Mouse (Mus musculus) liver, postnatal 0 days (tissue): ENCODE measurements around the gene Mib2. TPM values are rescaled to one million over a fixed set of nuclear protein-coding genes. Genes with fewer than 3 reads are reported as not detected.

Experiments used
- ATAC-seq: fragments of 200-750 bp; cut with Nextera tagmentation; 2 replicates; pipeline ENCODE4 v1.8.0; 2017; ENCODE audit warnings: mild to moderate bottlenecking, moderate library complexity
- DNase-seq: peaks from one replicate; pipeline ENCODE4 v3.0.0-alpha.2; 2016
- H3K27ac ChIP-seq: fragments of 300-500 bp; sonication (generic); 2 replicates; pipeline ENCODE4 v1.5.1; 2014; ENCODE audit warnings: antibody characterized with exemption, moderate library complexity, mild to moderate bottlenecking, low read depth
- H3K27me3 ChIP-seq: fragments of 300-500 bp; sonication (generic); 2 replicates; pipeline ENCODE4 v1.6.1; 2014; ENCODE audit warnings: low read length, control low read depth, mixed read lengths; ENCODE audit not compliant: insufficient read depth
- H3K36me3 ChIP-seq: fragments of 300-500 bp; sonication (generic); replicated peaks from 2 replicates; pipeline ENCODE4 v1.6.1; 2014; ENCODE audit warnings: mild to moderate bottlenecking, control low read depth, low read length, moderate library complexity, mixed read lengths; ENCODE audit not compliant: insufficient read depth
- H3K4me1 ChIP-seq: fragments of 300-500 bp; sonication (generic); 2 replicates; pipeline ENCODE4 v1.6.1; 2014; ENCODE audit warnings: antibody characterized with exemption, mild to moderate bottlenecking, control low read depth; ENCODE audit not compliant: insufficient read depth
- H3K4me2 ChIP-seq: fragments of 300-500 bp; sonication (generic); 2 replicates; pipeline ENCODE4 v1.6.1; 2014; ENCODE audit warnings: low read depth, mild to moderate bottlenecking, low read length, moderate library complexity, mixed read lengths
- H3K4me3 ChIP-seq: fragments of 300-500 bp; sonication (generic); 2 replicates; pipeline ENCODE4 v1.5.1; 2014; ENCODE audit warnings: low read depth, low read length
- H3K9ac ChIP-seq: fragments of 300-500 bp; sonication (generic); replicated peaks from 2 replicates; pipeline ENCODE4 v1.6.1; 2014; ENCODE audit warnings: mild to moderate bottlenecking, moderate library complexity
- H3K9me3 ChIP-seq: fragments of 300-500 bp; sonication (generic); 2 replicates; pipeline ENCODE4 v1.6.1; 2016; ENCODE audit warnings: mild to moderate bottlenecking, control low read depth, low read length, mixed read lengths
- CTCF ChIP-seq: sonication (generic); IDR thresholded peaks from 2 replicates; pipeline ENCODE4 v1.5.1; 2016; ENCODE audit warnings: antibody characterized with exemption, low read depth
- EP300 ChIP-seq: IDR thresholded peaks from 2 replicates; pipeline ENCODE4 v1.6.1; 2016; ENCODE audit warnings: antibody characterized with exemption, low read depth, mild to moderate bottlenecking
- WGBS: fragments of 180-500 bp; shearing (Covaris S2); extraction: QIAGEN DNeasy Blood & Tissue Kit; methylation state at CpG from one replicate; pipeline ENCODE4 v1.1.7; 2014; ENCODE audit not compliant: insufficient replicate concordance; 5-methylcytosine and 5-hydroxymethylcytosine counted together
- polyA plus RNA-seq: library from polyadenylated mRNA; unstranded; fragments of >200 nt; fragmentation: Nextera tagmentation; extraction: Ambion mirVana; gene quantifications from 2 replicates; pipeline ENCODE4 v1.2.1, GENCODE M21; 2015

The Mib2 gene
- polyA plus RNA-seq, 1 experiment from 2014 or later, result 4.3 TPM

DNA sequence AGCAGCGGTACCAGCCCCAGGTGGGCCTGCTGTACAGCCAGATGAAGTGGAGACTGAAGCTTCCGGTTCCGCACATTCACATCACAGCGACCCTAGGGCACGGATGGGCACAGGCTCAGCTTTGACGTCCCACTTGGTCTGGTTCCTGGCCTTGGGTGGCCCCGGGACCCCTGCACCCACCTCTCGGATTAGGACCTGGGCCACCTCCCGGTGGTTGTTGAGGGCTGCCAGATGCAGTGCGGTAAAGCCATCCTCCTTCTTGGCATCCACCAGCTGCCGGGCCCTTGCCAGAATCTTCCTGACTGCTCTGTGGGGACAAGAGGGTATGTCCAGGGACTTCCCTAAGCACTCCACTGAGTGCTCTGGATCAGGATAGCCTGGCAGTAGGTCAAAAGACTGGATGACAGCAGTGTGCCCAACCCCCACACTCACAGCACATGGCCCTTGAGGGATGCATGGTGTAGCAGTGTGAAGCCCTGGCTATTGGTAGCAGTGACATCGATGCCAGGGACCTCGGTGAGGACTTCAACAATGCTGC, 12.7 kb downstream of the Mib2 start:
- H3K36me3 ChIP-seq, result peaks cover 2% of the 10 kb centered on the region; the same call in 1 of the 2 replicates
- no peak overlapping the region for H3K9ac ChIP-seq
- no peaks in the 10 kb centered on the region for H3K9me3 ChIP-seq
- ATAC-seq, result no peak
- no peak overlapping the region for H3K27ac ChIP-seq
- DNase-seq, result no peak
- WGBS, result 87% methylated on average over 13 of the region's 13 CpGs
- peaks cover 19% of the 10 kb centered on the region for H3K4me1 ChIP-seq
- no peak overlapping the region for H3K4me2 ChIP-seq
- TF ChIP-seq EP300 (no peak), CTCF (no peak)
- H3K4me3 ChIP-seq, result no peak overlapping the region
- H3K27me3 ChIP-seq, result peaks cover 43% of the 10 kb centered on the region

DNA sequence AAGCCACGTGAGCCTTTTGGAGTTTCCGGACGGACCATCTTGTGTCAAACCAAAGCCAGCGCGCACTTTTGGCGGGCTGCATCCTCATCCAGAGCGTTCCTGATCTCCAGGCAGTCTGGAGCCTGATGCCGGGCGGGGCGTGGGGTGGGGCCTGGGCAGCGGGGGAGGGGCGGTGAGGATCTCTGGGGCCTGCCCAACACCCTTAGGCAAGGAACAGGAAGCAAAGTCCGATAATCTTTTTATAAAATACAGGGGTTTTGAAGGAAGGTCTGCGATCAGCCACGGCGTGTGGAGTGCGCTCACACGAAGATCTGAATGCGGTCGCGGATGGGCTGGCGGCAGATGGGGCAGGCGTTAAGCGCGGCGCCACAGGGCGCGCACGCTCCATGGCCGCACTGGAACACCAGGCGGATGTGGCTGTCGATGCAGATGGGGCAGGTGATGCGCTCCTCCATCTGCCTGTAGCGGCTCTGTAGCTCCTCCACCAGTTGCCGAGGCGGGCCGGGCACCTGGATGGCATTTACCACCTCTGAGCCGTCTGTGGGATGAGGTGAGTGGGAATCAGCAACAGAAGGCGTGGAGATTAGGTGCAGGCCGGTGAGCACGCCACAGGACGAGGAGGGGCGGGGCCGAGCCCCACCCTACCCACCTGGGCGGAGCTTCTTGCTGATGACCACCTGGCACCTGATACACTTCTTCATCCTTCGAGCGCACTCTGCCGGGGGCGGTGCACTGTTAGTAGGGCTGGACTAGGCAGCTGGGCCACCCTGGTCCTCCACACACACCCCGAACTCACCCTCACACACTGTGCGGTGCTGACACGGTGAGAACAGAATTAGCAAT, 14.3 kb downstream of the Mib2 start:
- TF ChIP-seq EP300, result no peak
- no peak for TF ChIP-seq CTCF

GRCm38 (mm10) chr4:155654183-155654455, 14.9 kb downstream of the Mib2 start:
- Histone ChIP-seq H3K4me1 (peaks cover 19% of the 10 kb centered on the region), H3K9me3 (no peaks in the 10 kb centered on the region), H3K36me3 (peaks cover 16% of the 10 kb centered on the region), H3K9ac (no peak overlapping the region), H3K4me2 (peak overlapping the region; percentile 54), H3K27ac (no peak overlapping the region), H3K4me3 (peak overlapping the region; percentile 27), H3K27me3 (peaks cover 45% of the 10 kb centered on the region)
- TF ChIP-seq CTCF, result no peak
- WGBS, result 5% methylated on average over 6 of the region's 6 CpGs
- no peak for ATAC-seq
- no peak for DNase-seq

More for the DNA sequence above, 14.3 kb downstream of the Mib2 start:
- WGBS, result 5% methylated on average over 47 of the region's 52 CpGs
- peaks cover 45% of the 10 kb centered on the region for H3K27me3 ChIP-seq
- peaks cover 11% of the 10 kb centered on the region for H3K36me3 ChIP-seq
- peak overlapping the region; percentile 27 for H3K4me3 ChIP-seq
- ATAC-seq (peak; percentile 38), DNase-seq (peak; percentile 58)
- peaks cover 19% of the 10 kb centered on the region for H3K4me1 ChIP-seq
- H3K27ac ChIP-seq, result no peak overlapping the region
- H3K9me3 ChIP-seq, result no peaks in the 10 kb centered on the region
- no peak overlapping the region for H3K9ac ChIP-seq
- peak overlapping the region; percentile 54 for H3K4me2 ChIP-seq

- Histone ChIP-seq H3K4me2 (peak overlapping the region; percentile 54), H3K27me3 (peaks cover 45% of the 10 kb centered on the region), H3K9me3 (no peaks in the 10 kb centered on the region), H3K4me1 (peaks cover 19% of the 10 kb centered on the region), H3K27ac (0 out of 2 replicates have a peak overlapping the region, but pooled peaks have one; percentile 12), H3K9ac (no peak overlapping the region), H3K36me3 (peaks cover 21% of the 10 kb centered on the region), H3K4me3 (peak overlapping the region; percentile 30)
- 3% methylated on average over 30 of the region's 31 CpGs for WGBS
- ATAC-seq, result no peak
- TF ChIP-seq CTCF (peak; percentile 25), EP300 (no peak)
- no peak for DNase-seq
Measured at GRCm38 (mm10) chr4:155653451-155654182, 15.4 kb downstream of the Mib2 start.

- H3K36me3 ChIP-seq, result peaks cover 27% of the 10 kb centered on the region
- no peak for DNase-seq
- WGBS, result under 1% methylated on average over 32 of the region's 33 CpGs
- H3K4me2 ChIP-seq, result peak within 1 kb of the TSS; percentile 54
- H3K9me3 ChIP-seq, result no peaks in the 10 kb centered on the region
- TF ChIP-seq EP300 (no peak), CTCF (peak; percentile 11; the same call in 1 of the 2 replicates)
- H3K4me1 ChIP-seq, result peaks cover 19% of the 10 kb centered on the region
- no peak for ATAC-seq
- H3K4me3 ChIP-seq, result peak within 1 kb of the TSS; percentile 30
- peaks cover 45% of the 10 kb centered on the region for H3K27me3 ChIP-seq
- peak within 1 kb of the TSS; percentile 47; the same call in 1 of the 2 replicates for H3K9ac ChIP-seq
- H3K27ac ChIP-seq, result peak within 1 kb of the TSS; percentile 12; the same call in 1 of the 2 replicates
Measured at GRCm38 (mm10) chr4:155653086-155653450, 15.9 kb downstream of the Mib2 start, which contains the start of gene Mmp23. Gene Mmp23, minus strand, starts transcription at chr4:155653384.
